ENCODE assay signal across 13 mouse cellular contexts in the genomic region with DNA sequence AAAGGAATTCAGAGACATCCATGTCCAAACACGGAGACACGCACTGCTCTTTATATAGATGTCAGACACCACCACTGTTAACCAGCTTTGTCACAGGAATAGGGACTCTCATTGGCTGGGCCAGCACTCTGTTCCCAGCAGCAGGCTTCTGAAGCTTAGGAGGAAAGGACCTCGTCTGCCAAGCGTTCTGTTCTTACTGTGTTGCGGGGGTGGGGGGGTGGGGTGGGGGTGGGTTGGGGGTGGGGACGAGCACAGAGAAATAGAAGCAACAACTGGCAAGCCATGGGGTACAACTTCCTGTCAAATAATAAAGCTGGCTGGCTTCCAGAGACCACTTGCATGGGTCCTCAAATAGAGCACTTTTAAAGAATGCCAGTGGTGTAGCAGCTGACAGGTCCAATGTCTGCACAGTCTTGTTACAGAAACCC.
A peak's percentile ranks its signal among the peaks of the same experiment; 100 is the strongest.
DNase-seq lines count a peak whose midpoint lies in the region; ATAC-seq and TF ChIP-seq lines count a peak whose summit lies in the region.
"Had no signal": no experiment of that assay in that cellular context is flagged by ENCODE, and none has a peak within 500 bp of the region (broad histone marks: within the 10 kb centered on the region; RNA-seq: fewer than 3 reads in every experiment).

No protein-coding gene starts in this region.

- no peaks in the 10 kb centered on the region for H3K9me3 ChIP-seq in heart, embryonic 11.5 days (replicated peaks; ENCODE audit: control insufficient read depth, low read length)

- H3K27me3 ChIP-seq in heart, embryonic 11.5 days (ENCODE audit: control insufficient read depth, insufficient read depth, low read length): no peaks in the 10 kb centered on the region

- peaks cover 47% of the 10 kb centered on the region for H3K4me1 ChIP-seq in heart, embryonic 11.5 days (ENCODE audit: control insufficient read depth, insufficient read depth, low read length)
- peaks cover 19% of the 10 kb centered on the region for H3K4me1 ChIP-seq in embryonic fibroblast, embryonic 13.5 days (ENCODE audit: control insufficient read depth, insufficient read depth, low read length)

- H3K4me3 ChIP-seq in heart, embryonic 11.5 days (ENCODE audit: low read depth, low read length): no peak overlapping the region
- no peak overlapping the region for H3K4me3 ChIP-seq in embryonic fibroblast, embryonic 13.5 days (ENCODE audit: insufficient read depth, low read length)

- DNase-seq in heart, adult 18-20 months: no peak
- peak; percentile 25 to 52 for DNase-seq in left cerebral cortex, postnatal 14 days (ENCODE audit: low spot score in 2 of 2)
- no peak for DNase-seq in left cerebral cortex, adult 11 months (ENCODE audit: low spot score)
- DNase-seq in brain, adult 2 months (ENCODE audit: low read depth, low spot score): peak; percentile 43
- no peak for DNase-seq in gastrocnemius, postnatal 4 days (ENCODE audit: low spot score in 2 of 2)
- DNase-seq: cerebellum, postnatal 36 days; gastrocnemius, postnatal 10 days; kidney, postnatal 14 days had no signal

- TF ChIP-seq CTCF in embryonic fibroblast, embryonic 13.5 days (IDR thresholded peaks at IDR 0.05; ENCODE audit: borderline replicate concordance, insufficient read depth, low read length): no peak

- H3K36me3 ChIP-seq in heart, embryonic 11.5 days (ENCODE audit: control insufficient read depth, insufficient read depth, low read length): no peaks in the 10 kb centered on the region

- ATAC-seq in heart, embryonic 11.5 days (replicated peaks; ENCODE audit: insufficient number of reproducible peaks, low FRiP score, low TSS enrichment): peak; percentile 59
- no peak for ATAC-seq in inflammation-experienced regulatory T-cells, adult 6 months
- ATAC-seq: CD4-positive, CD25-positive, alpha-beta regulatory T cell, adult 4 months had no signal

- no peak overlapping the region for H3K9ac ChIP-seq in heart, embryonic 11.5 days (ENCODE audit: low read depth, low read length)

- intact Hi-C loops in left cerebral cortex, postnatal 14 days (cut with DNase I): no loop called here

- WGBS in heart, embryonic 11.5 days (ENCODE audit: insufficient replicate concordance): 25% methylated on average over 6 of the region's 6 CpGs

- H3K4me2 ChIP-seq in heart, embryonic 11.5 days: no peak overlapping the region

- peak overlapping the region; percentile 86 for H3K27ac ChIP-seq in heart, embryonic 11.5 days (ENCODE audit: low read depth, low read length)
- H3K27ac ChIP-seq in embryonic fibroblast, embryonic 13.5 days (ENCODE audit: insufficient read depth, low read length): peak overlapping the region; percentile 63; the same call in 1 of the 2 replicates
- H3K27ac ChIP-seq: macrophage had no signal

- no peak for TF ChIP-seq POLR2A in embryonic fibroblast, embryonic 13.5 days (IDR thresholded peaks at IDR 0.05; ENCODE audit: low read depth, low read length)

Comparison
In these comparisons a context has a peak if more than half of its experiments do, and no peak if none do; other contexts are left out.
1. DNase-seq: peak in left cerebral cortex, postnatal 14 days (2 of 2) and brain, adult 2 months (single experiment); none in heart, adult 18-20 months (0 of 2), left cerebral cortex, adult 11 months (single experiment) and gastrocnemius, postnatal 4 days (0 of 2).